Mouse (Mus musculus): ENCODE measurements at regions not wholly inside any gene's neighbourhood (a gene's known extent, or its start where the extent isn't known, plus 50 kb on each side); places are given as distances from the start of the nearest gene placed in this dataset.

GRCm38 (mm10) chr15:60601885-60602284 is 251.7 kb downstream of the Fam84b start:
- TF ChIP-seq POLR2A (IDR thresholded peaks at IDR 0.05; ENCODE audit: borderline replicate concordance, control insufficient read depth, low read depth, low read length): no peak
- no peak for TF ChIP-seq CTCF (IDR thresholded peaks at IDR 0.05; ENCODE audit: control insufficient read depth, insufficient read depth, low read length)
- Histone ChIP-seq H3K27ac (ENCODE audit: control insufficient read depth, insufficient read depth, low read depth, low read length, poor library complexity) (no peak overlapping the region), H3K4me3 (replicated peaks; ENCODE audit: control insufficient read depth, low read depth, low read length) (no peak overlapping the region), H3K4me1 (ENCODE audit: control insufficient read depth, insufficient read depth, low read length) (no peaks in the 10 kb centered on the region)

- 87% methylated on average over 5 of the region's 5 CpGs for WGBS
Observed at GRCm38 (mm10) chr15:60577084-60577483, 276.5 kb downstream of the Fam84b start.

GRCm38 (mm10) chr15:60566267-60566666 is 287.3 kb downstream of the Fam84b start:
- no peak for TF ChIP-seq POLR2A (IDR thresholded peaks at IDR 0.05; ENCODE audit: borderline replicate concordance, control insufficient read depth, low read depth, low read length)
- Histone ChIP-seq H3K27ac (ENCODE audit: control insufficient read depth, insufficient read depth, low read depth, low read length, poor library complexity) (no peak overlapping the region), H3K4me1 (ENCODE audit: control insufficient read depth, insufficient read depth, low read length) (no peaks in the 10 kb centered on the region), H3K4me3 (replicated peaks; ENCODE audit: control insufficient read depth, low read depth, low read length) (no peak overlapping the region)
- 76% methylated on average over 3 of the region's 3 CpGs for WGBS

More at GRCm38 (mm10) chr15:60577084-60577483, 276.5 kb downstream of the Fam84b start:
- Histone ChIP-seq H3K4me3 (replicated peaks; ENCODE audit: control insufficient read depth, low read depth, low read length) (no peak overlapping the region), H3K27ac (ENCODE audit: control insufficient read depth, insufficient read depth, low read depth, low read length, poor library complexity) (no peak overlapping the region), H3K4me1 (ENCODE audit: control insufficient read depth, insufficient read depth, low read length) (no peaks in the 10 kb centered on the region)
- TF ChIP-seq CTCF (IDR thresholded peaks at IDR 0.05; ENCODE audit: control insufficient read depth, insufficient read depth, low read length): no peak
- no peak for TF ChIP-seq POLR2A (IDR thresholded peaks at IDR 0.05; ENCODE audit: borderline replicate concordance, control insufficient read depth, low read depth, low read length)

GRCm38 (mm10) chr15:60565017-60565416 is 288.6 kb downstream of the Fam84b start:
- Histone ChIP-seq H3K4me3 (replicated peaks; ENCODE audit: control insufficient read depth, low read depth, low read length) (no peak overlapping the region), H3K4me1 (ENCODE audit: control insufficient read depth, insufficient read depth, low read length) (no peaks in the 10 kb centered on the region), H3K27ac (ENCODE audit: control insufficient read depth, insufficient read depth, low read depth, low read length, poor library complexity) (no peak overlapping the region)
- TF ChIP-seq CTCF (IDR thresholded peaks at IDR 0.05; ENCODE audit: control insufficient read depth, insufficient read depth, low read length) (no peak), POLR2A (IDR thresholded peaks at IDR 0.05; ENCODE audit: borderline replicate concordance, control insufficient read depth, low read depth, low read length) (no peak)
- 83% methylated on average over 2 of the region's 2 CpGs for WGBS

GRCm38 (mm10) chr15:60560641-60561040 is 292.9 kb downstream of the Fam84b start:
- Histone ChIP-seq H3K4me1 (ENCODE audit: control insufficient read depth, insufficient read depth, low read length) (no peaks in the 10 kb centered on the region), H3K27ac (ENCODE audit: control insufficient read depth, insufficient read depth, low read depth, low read length, poor library complexity) (no peak overlapping the region), H3K4me3 (replicated peaks; ENCODE audit: control insufficient read depth, low read depth, low read length) (no peak overlapping the region)
- 82% methylated on average over 1 of the region's 1 CpGs for WGBS
- TF ChIP-seq CTCF (IDR thresholded peaks at IDR 0.05; ENCODE audit: control insufficient read depth, insufficient read depth, low read length) (no peak), POLR2A (IDR thresholded peaks at IDR 0.05; ENCODE audit: borderline replicate concordance, control insufficient read depth, low read depth, low read length) (no peak)

GRCm38 (mm10) chr15:60555691-60556090 is 297.9 kb downstream of the Fam84b start:
- Histone ChIP-seq H3K4me1 (ENCODE audit: control insufficient read depth, insufficient read depth, low read length) (no peaks in the 10 kb centered on the region), H3K4me3 (replicated peaks; ENCODE audit: control insufficient read depth, low read depth, low read length) (no peak overlapping the region), H3K27ac (ENCODE audit: control insufficient read depth, insufficient read depth, low read depth, low read length, poor library complexity) (no peak overlapping the region)
- WGBS: 67% methylated on average over 2 of the region's 2 CpGs
- TF ChIP-seq CTCF (IDR thresholded peaks at IDR 0.05; ENCODE audit: control insufficient read depth, insufficient read depth, low read length) (no peak), POLR2A (IDR thresholded peaks at IDR 0.05; ENCODE audit: borderline replicate concordance, control insufficient read depth, low read depth, low read length) (no peak)

- TF ChIP-seq CTCF (IDR thresholded peaks at IDR 0.05; ENCODE audit: control insufficient read depth, insufficient read depth, low read length) (no peak), POLR2A (IDR thresholded peaks at IDR 0.05; ENCODE audit: borderline replicate concordance, control insufficient read depth, low read depth, low read length) (no peak)
- Histone ChIP-seq H3K27ac (ENCODE audit: control insufficient read depth, insufficient read depth, low read depth, low read length, poor library complexity) (no peak overlapping the region), H3K4me1 (ENCODE audit: control insufficient read depth, insufficient read depth, low read length) (no peaks in the 10 kb centered on the region), H3K4me3 (replicated peaks; ENCODE audit: control insufficient read depth, low read depth, low read length) (no peak overlapping the region)
- 74% methylated on average over 1 of the region's 1 CpGs for WGBS
Observed at GRCm38 (mm10) chr15:60554587-60554986, 299.0 kb downstream of the Fam84b start.

- TF ChIP-seq CTCF (IDR thresholded peaks at IDR 0.05; ENCODE audit: control insufficient read depth, insufficient read depth, low read length): no peak
- TF ChIP-seq POLR2A (IDR thresholded peaks at IDR 0.05; ENCODE audit: borderline replicate concordance, control insufficient read depth, low read depth, low read length): no peak
- Histone ChIP-seq H3K4me1 (ENCODE audit: control insufficient read depth, insufficient read depth, low read length) (no peaks in the 10 kb centered on the region), H3K27ac (ENCODE audit: control insufficient read depth, insufficient read depth, low read depth, low read length, poor library complexity) (no peak overlapping the region), H3K4me3 (replicated peaks; ENCODE audit: control insufficient read depth, low read depth, low read length) (no peak overlapping the region)
- 73% methylated on average over 7 of the region's 7 CpGs for WGBS
Observed at GRCm38 (mm10) chr15:60548045-60548444, 305.5 kb downstream of the Fam84b start.

GRCm38 (mm10) chr15:60537191-60537590 is 316.4 kb downstream of the Fam84b start:
- Histone ChIP-seq H3K4me3 (replicated peaks; ENCODE audit: control insufficient read depth, low read depth, low read length) (no peak overlapping the region), H3K4me1 (ENCODE audit: control insufficient read depth, insufficient read depth, low read length) (no peaks in the 10 kb centered on the region), H3K27ac (ENCODE audit: control insufficient read depth, insufficient read depth, low read depth, low read length, poor library complexity) (no peak overlapping the region)
- no peak for TF ChIP-seq POLR2A (IDR thresholded peaks at IDR 0.05; ENCODE audit: borderline replicate concordance, control insufficient read depth, low read depth, low read length)
- no peak for TF ChIP-seq CTCF (IDR thresholded peaks at IDR 0.05; ENCODE audit: control insufficient read depth, insufficient read depth, low read length)
- 69% methylated on average over 4 of the region's 4 CpGs for WGBS

All from bone marrow, adult 2 months (tissue).